Mouse (Mus musculus) kidney, adult 2 months (tissue): ENCODE measurements at regions not wholly inside any gene's neighbourhood (a gene's known extent, or its start where the extent isn't known, plus 50 kb on each side); places are given as distances from the start of the nearest gene placed in this dataset.

ENCODE experiments used
- CTCF ChIP-seq: fragments of 200-500 bp; conservative IDR thresholded peaks from 2 replicates; pipeline ENCODE4 v1.5.1; 2011; ENCODE audit warnings: low read depth, mild to moderate bottlenecking, control low read depth, low read length, moderate library complexity, mixed read lengths; ENCODE audit not compliant: insufficient read depth, insufficient read length
- POLR2A ChIP-seq: fragments of 200-500 bp; IDR thresholded peaks from one replicate; pipeline ENCODE4 v1.6.1; 2011; ENCODE audit warnings: low read depth, low read length, control low read depth

- TF ChIP-seq POLR2A (no peak), CTCF (no peak)
Observed at GRCm38 (mm10) chr6:94344296-94344695, 60.6 kb upstream of the Magi1 start.
